Mouse (Mus musculus) hindbrain, embryonic 14.5 days (tissue): ENCODE measurements around the gene Mdc1. TPM values are rescaled to one million over a fixed set of nuclear protein-coding genes. Genes with fewer than 3 reads are reported as not detected.

ENCODE experiments used
- ATAC-seq: fragments of 200-750 bp; cut with Nextera tagmentation; 2 replicates; pipeline ENCODE4 v1.8.0; 2017; ENCODE audit warnings: moderate number of reproducible peaks, mild to moderate bottlenecking, moderate TSS enrichment, moderate library complexity; ENCODE audit not compliant: low FRiP score
- DNase-seq: peaks from one replicate; pipeline ENCODE4 v3.0.0-alpha.2; 2015; ENCODE audit warnings: low spot score
- H3K27ac ChIP-seq: fragments of 300-500 bp; sonication (generic); 2 replicates; pipeline ENCODE4 v1.5.1; 2014; ENCODE audit warnings: mild to moderate bottlenecking, moderate library complexity
- H3K27me3 ChIP-seq: fragments of 300-500 bp; sonication (generic); 2 replicates; pipeline ENCODE4 v1.6.1; 2014; ENCODE audit warnings: mild to moderate bottlenecking, low read length, mixed read lengths; ENCODE audit not compliant: control insufficient read depth, insufficient read depth
- H3K36me3 ChIP-seq: fragments of 300-500 bp; sonication (generic); replicated peaks from 2 replicates; pipeline ENCODE4 v1.6.1; 2014; ENCODE audit not compliant: control insufficient read depth, insufficient read depth
- H3K4me1 ChIP-seq: fragments of 300-500 bp; sonication (generic); replicated peaks from 2 replicates; pipeline ENCODE4 v1.6.1; 2014; ENCODE audit warnings: antibody characterized with exemption, low read length, mixed read lengths; ENCODE audit not compliant: control insufficient read depth, insufficient read depth
- H3K4me2 ChIP-seq: fragments of 300-500 bp; sonication (generic); replicated peaks from 2 replicates; pipeline ENCODE4 v1.6.1; 2014; ENCODE audit warnings: mild to moderate bottlenecking, moderate library complexity
- H3K4me3 ChIP-seq: fragments of 300-500 bp; sonication (generic); replicated peaks from 2 replicates; pipeline ENCODE4 v1.5.1; 2014; ENCODE audit warnings: mild to moderate bottlenecking, low read length
- H3K9ac ChIP-seq: fragments of 300-500 bp; sonication (generic); 2 replicates; pipeline ENCODE4 v1.6.1; 2014
- H3K9me3 ChIP-seq: fragments of 300-500 bp; sonication (generic); 2 replicates; pipeline ENCODE4 v1.6.1; 2016; ENCODE audit warnings: low read length; ENCODE audit not compliant: control insufficient read depth
- WGBS: fragments of 180-500 bp; shearing (Covaris S2); extraction: QIAGEN DNeasy Blood & Tissue Kit; methylation state at CpG from one replicate; pipeline ENCODE4 v1.1.7; 2014; 5-methylcytosine and 5-hydroxymethylcytosine counted together
- polyA plus RNA-seq: library from polyadenylated mRNA; unstranded; fragments of >200 nt; fragmentation: Nextera tagmentation; extraction: Ambion mirVana; gene quantifications from 2 replicates; pipeline ENCODE4 v1.2.1, GENCODE M21; 2014

The Mdc1 gene
- polyA plus RNA-seq, 1 experiment from 2014 or later = 9.2 TPM

GRCm38 (mm10) chr17:35860831-35861197 lies 19.5 kb downstream of the Mdc1 start:
- 8% methylated on average over 12 of the region's 12 CpGs for WGBS
- Histone ChIP-seq H3K27me3 (no peaks in the 10 kb centered on the region), H3K27ac (peak overlapping the region; percentile 96), H3K9me3 (no peaks in the 10 kb centered on the region), H3K4me1 (peaks cover 20% of the 10 kb centered on the region), H3K36me3 (peaks cover 25% of the 10 kb centered on the region), H3K9ac (peak overlapping the region; percentile 82), H3K4me2 (peak overlapping the region; percentile 55), H3K4me3 (peak overlapping the region; percentile 72)
- DNase-seq (no peak), ATAC-seq (peak; percentile 9; the same call in 1 of the 2 replicates)

GRCm38 (mm10) chr17:35861198-35861857 lies 20.0 kb downstream of the Mdc1 start, which contains the start of gene Nrm:
Gene Nrm, plus strand, starts transcription at chr17:35861318.
- H3K4me3 ChIP-seq = peak within 1 kb of the TSS; percentile 72
- H3K36me3 ChIP-seq = peaks cover 25% of the 10 kb centered on the region
- H3K27me3 ChIP-seq = no peaks in the 10 kb centered on the region
- H3K4me1 ChIP-seq = peaks cover 20% of the 10 kb centered on the region
- H3K9me3 ChIP-seq = no peaks in the 10 kb centered on the region
- WGBS = under 1% methylated on average over 47 of the region's 47 CpGs
- peak within 1 kb of the TSS; percentile 96 for H3K27ac ChIP-seq
- peak within 1 kb of the TSS; percentile 82 for H3K9ac ChIP-seq
- DNase-seq = peak; percentile 84
- peak within 1 kb of the TSS; percentile 55 for H3K4me2 ChIP-seq
- peak; percentile 89 for ATAC-seq

- H3K9ac ChIP-seq = peak overlapping the region; percentile 95
- ATAC-seq (no peak), DNase-seq (no peak)
- no peaks in the 10 kb centered on the region for H3K27me3 ChIP-seq
- H3K4me2 ChIP-seq = peak overlapping the region; percentile 99
- peak overlapping the region; percentile 98 for H3K27ac ChIP-seq
- peaks cover 47% of the 10 kb centered on the region for H3K4me1 ChIP-seq
- H3K36me3 ChIP-seq = 0 out of 2 replicates have a peak, but pooled peaks cover 7% of the 10 kb centered on the region
- H3K9me3 ChIP-seq = no peaks in the 10 kb centered on the region
- H3K4me3 ChIP-seq = peak overlapping the region; percentile 75
- WGBS = 23% methylated on average over 10 of the region's 10 CpGs
These were observed 23.6 kb downstream of the Mdc1 start for GRCm38 (mm10) chr17:35864832-35865353.

- peak; percentile 76 for ATAC-seq
- under 1% methylated on average over 46 of the region's 48 CpGs for WGBS
- Histone ChIP-seq H3K27ac (peak within 1 kb of the TSS; percentile 98), H3K27me3 (no peaks in the 10 kb centered on the region), H3K36me3 (0 out of 2 replicates have a peak, but pooled peaks cover 7% of the 10 kb centered on the region), H3K9ac (peak within 1 kb of the TSS; percentile 95), H3K4me3 (peak within 1 kb of the TSS; percentile 75), H3K4me1 (peaks cover 52% of the 10 kb centered on the region), H3K4me2 (peak within 1 kb of the TSS; percentile 99), H3K9me3 (no peaks in the 10 kb centered on the region)
- DNase-seq = peak; percentile 74
These were observed 24.4 kb downstream of the Mdc1 start, which contains the start of gene Ppp1r18 for GRCm38 (mm10) chr17:35865481-35866280. Gene Ppp1r18, plus strand, starts transcription at chr17:35865593.

GRCm38 (mm10) chr17:35866281-35866831 lies 25.0 kb downstream of the Mdc1 start:
- Histone ChIP-seq H3K27ac (peak overlapping the region; percentile 98), H3K9ac (peak overlapping the region; percentile 95), H3K36me3 (peaks cover 7% of the 10 kb centered on the region; the same call in 1 of the 2 replicates), H3K9me3 (no peaks in the 10 kb centered on the region), H3K4me1 (peaks cover 57% of the 10 kb centered on the region), H3K27me3 (no peaks in the 10 kb centered on the region), H3K4me2 (peak overlapping the region; percentile 99), H3K4me3 (peak overlapping the region; percentile 75)
- 0% methylated on average over 33 of the region's 38 CpGs for WGBS
- DNase-seq (peak; percentile 46), ATAC-seq (peak; percentile 28; the same call in 1 of the 2 replicates)

GRCm38 (mm10) chr17:35866911-35867890 lies 25.9 kb downstream of the Mdc1 start:
- DNase-seq = peak; percentile 29
- ATAC-seq = no peak

GRCm38 (mm10) chr17:35868165-35868820 lies 27.0 kb downstream of the Mdc1 start:
- H3K9me3 ChIP-seq = no peaks in the 10 kb centered on the region
- peak overlapping the region; percentile 99 for H3K4me2 ChIP-seq
- no peak for DNase-seq
- H3K36me3 ChIP-seq = peaks cover 15% of the 10 kb centered on the region
- ATAC-seq = no peak
- H3K4me3 ChIP-seq = peak overlapping the region; percentile 75
- peak overlapping the region; percentile 98 for H3K27ac ChIP-seq
- H3K9ac ChIP-seq = peak overlapping the region; percentile 95
- WGBS = 36% methylated on average over 17 of the region's 17 CpGs
- H3K27me3 ChIP-seq = no peaks in the 10 kb centered on the region
- peaks cover 65% of the 10 kb centered on the region for H3K4me1 ChIP-seq

More at GRCm38 (mm10) chr17:35866911-35867890, 25.9 kb downstream of the Mdc1 start:
- H3K27me3 ChIP-seq = no peaks in the 10 kb centered on the region
- H3K4me3 ChIP-seq = peak overlapping the region; percentile 75
- 6% methylated on average over 26 of the region's 26 CpGs for WGBS
- H3K4me2 ChIP-seq = peak overlapping the region; percentile 99
- peak overlapping the region; percentile 98 for H3K27ac ChIP-seq
- peak overlapping the region; percentile 95 for H3K9ac ChIP-seq
- peaks cover 55% of the 10 kb centered on the region for H3K4me1 ChIP-seq
- H3K36me3 ChIP-seq = peaks cover 7% of the 10 kb centered on the region; the same call in 1 of the 2 replicates
- no peaks in the 10 kb centered on the region for H3K9me3 ChIP-seq

- Histone ChIP-seq H3K27me3 (no peaks in the 10 kb centered on the region), H3K4me3 (peak overlapping the region; percentile 75), H3K36me3 (peaks cover 21% of the 10 kb centered on the region), H3K4me1 (peaks cover 69% of the 10 kb centered on the region), H3K9ac (peak overlapping the region; percentile 95), H3K27ac (peak overlapping the region; percentile 98), H3K9me3 (no peaks in the 10 kb centered on the region), H3K4me2 (peak overlapping the region; percentile 99)
- ATAC-seq (no peak), DNase-seq (no peak)
- whole genome bisulfite sequencing = 8% methylated on average over 7 of the region's 7 CpGs
These were observed 27.6 kb downstream of the Mdc1 start for GRCm38 (mm10) chr17:35868961-35869345.
